Mouse (Mus musculus): ENCODE data around the gene Cd209b. TPM values are rescaled to one million over a fixed set of nuclear protein-coding genes. Genes with fewer than 3 reads are reported as not detected.

Cd209b gene
- 1 to 10 TPM; 1.1 to 2.3 (median 1.7) TPM for total RNA-seq (2022)

DNA sequence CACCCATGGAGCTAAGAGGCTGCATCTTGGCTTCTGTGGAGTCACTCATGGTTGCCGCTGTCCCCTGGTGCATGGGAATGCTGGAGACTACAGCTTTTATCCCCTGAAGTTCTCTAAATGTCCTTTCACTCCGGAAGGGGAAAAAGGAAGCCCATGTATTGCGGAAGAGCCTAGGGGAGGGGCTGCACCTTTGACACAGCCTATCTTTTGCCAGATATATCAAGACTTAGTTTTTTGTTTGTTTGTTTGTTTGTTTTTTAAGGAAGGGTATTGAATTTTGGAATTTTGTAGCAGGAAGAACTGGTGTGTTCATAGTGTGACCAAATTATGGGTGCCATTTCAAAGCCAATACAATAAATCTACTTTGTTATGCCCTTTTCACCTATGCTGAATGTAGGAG, at the start of gene Cd209b:
Cd209b (minus strand) TSS at position 101 of the 400 bp plus-strand sequence.
- DNase-seq = no peak

DNA sequence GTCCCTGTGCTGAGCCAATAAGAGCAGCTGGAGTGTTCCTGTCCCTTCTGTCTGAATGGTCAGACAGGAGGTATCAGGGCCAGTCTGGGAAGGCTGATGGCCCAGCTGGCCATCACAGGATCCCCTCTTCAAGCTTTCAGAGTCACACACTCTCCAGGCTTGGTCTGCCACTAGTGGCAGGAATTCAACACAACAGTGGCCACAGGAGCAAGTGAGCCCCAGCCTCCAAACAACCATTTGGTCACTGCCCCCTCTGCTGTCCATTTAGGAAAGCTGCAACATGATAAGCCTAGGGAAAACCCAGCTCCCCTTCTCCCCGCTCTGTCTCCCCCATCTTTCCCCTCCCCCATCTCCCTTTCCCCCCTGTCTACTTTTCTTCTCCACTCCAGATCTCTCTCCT, 29.4 kb upstream of the Cd209b start:
- DNase-seq = peak; percentile 3

DNA sequence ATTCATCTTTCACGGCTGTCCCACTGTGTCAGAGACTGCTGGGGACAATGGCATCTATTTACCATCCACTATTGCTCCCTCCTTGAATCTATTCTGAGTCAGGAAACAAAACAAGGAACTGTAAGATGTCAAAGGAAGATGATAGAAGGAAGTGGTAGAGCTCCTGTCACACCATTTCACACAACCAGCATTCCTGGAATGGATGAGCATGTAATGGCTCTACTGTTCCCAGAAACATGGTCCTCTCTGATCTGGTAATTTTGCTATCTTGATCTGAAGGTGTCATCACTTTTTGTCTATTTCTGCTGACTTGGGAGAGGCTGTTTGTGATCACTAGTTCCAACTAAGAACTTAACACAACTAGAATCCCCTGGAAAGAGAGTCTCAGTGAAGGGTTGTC, 28.0 kb upstream of the Cd209b start, which contains the start of gene Cd209c:
Cd209c (minus strand) TSS at position 101 of the 400 bp plus-strand sequence.
- no peak for DNase-seq

DNA sequence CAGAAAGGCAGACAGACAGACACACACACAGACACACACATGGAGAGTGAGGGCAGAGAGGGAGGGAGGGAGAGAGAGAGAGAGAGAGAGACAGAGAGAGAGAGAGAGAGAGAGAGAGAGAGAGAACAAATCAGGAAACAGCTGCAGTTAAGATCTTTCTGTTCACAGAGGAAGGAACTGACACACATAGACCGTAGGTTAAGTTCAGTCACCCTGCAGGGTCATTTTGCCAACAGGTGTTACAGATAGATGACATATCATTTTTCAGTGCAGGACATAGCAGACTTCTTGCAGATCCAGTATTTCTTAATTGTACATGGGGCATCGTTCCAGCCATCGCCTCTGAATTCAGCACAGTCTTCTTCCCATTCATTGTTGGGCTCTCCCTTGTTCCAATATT, 13.4 kb upstream of the Cd209b start:
- no peak for DNase-seq

DNA sequence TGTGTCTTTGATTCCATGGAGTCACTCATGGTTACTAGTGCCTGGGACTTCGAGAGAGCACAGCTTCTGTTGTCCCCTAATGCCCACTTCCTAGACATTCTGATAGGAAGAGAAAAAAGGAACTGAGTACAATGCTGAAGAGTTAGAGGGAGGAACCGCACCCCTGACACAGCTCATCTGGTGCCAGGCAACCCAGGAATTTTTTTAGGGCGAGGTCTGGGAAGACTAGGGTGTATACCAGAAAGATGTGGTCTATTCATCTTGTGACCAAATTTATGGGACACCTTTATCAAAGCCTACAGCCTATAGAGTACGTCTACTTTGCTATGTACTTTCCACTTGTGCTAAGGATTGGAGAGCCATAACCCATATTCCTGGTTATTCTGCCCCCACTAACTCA, 48.2 kb downstream of the Cd209b start, which contains the start of gene Cd209d:
Cd209d (minus strand) TSS at position 101 of the 400 bp plus-strand sequence.
- no peak for DNase-seq

DNA sequence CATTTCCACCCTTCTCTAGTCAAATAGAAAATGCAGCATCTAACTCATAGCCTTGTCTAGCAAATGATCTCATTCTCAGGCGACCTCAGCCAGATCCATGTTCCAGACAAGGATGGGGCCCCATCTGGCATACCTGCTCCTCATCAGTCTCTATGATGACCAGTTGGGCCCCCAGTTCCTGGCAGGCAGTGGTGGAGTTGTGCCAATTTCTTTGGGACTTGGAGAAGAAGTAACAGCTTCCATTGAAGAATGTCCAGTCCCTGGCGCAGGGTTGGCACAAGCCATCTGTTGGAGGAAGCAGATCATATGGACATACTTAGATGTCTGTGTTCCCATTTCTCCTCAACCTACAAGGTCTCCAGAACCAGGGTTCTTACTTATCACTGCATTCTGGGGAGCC, 50.5 kb downstream of the Cd209b start:
- no peak for DNase-seq

Other genes starting within 250 kb of the Cd209b start
- under 1 TPM; 0.12 to 0.54 (median 0.45) TPM for gene Fcer2a, start 232.7 kb downstream of the Cd209b start, total RNA-seq (2022)
- not detected for gene Clec4g, start 206.2 kb downstream of the Cd209b start, total RNA-seq (2022)
- 1 to 10 TPM in 2 of 4 experiments, under 1 TPM in 1, not detected in 1; 0.28 to 1.4 (median 1.2) TPM for gene Cd209a, start 177.9 kb downstream of the Cd209b start, total RNA-seq (2022)
- not detected for gene Cd209e, start 72.5 kb downstream of the Cd209b start, total RNA-seq (2022)
- 1 to 10 TPM in 3 of 4 experiments, under 1 TPM in 1; 0.73 to 2.2 (median 1.4) TPM for gene Cd209d, start 48.3 kb downstream of the Cd209b start, total RNA-seq (2022)
- 1 to 10 TPM in 2 of 4 experiments, under 1 TPM in 1, not detected in 1; 0.78 to 1.7 (median 1.1) TPM for gene Cd209c, start 27.9 kb upstream of the Cd209b start, total RNA-seq (2022)
- 1 to 10 TPM; 1.2 to 4.3 (median 2.1) TPM for gene Cd209f, start 179.0 kb upstream of the Cd209b start, total RNA-seq (2022)
- 1 to 10 TPM in 1 of 4 experiments, under 1 TPM in 3; 0.35 to 1.2 (median 0.67) TPM for gene Cd209g, start 207.3 kb upstream of the Cd209b start, total RNA-seq (2022)
- gene Evi5l, start 239.7 kb upstream of the Cd209b start, total RNA-seq (2022) = 10 to 100 TPM; 40.0 to 81.6 (median 54.5) TPM